Mouse (Mus musculus): ENCODE measurements at regions not wholly inside any gene's neighbourhood (a gene's known extent, or its start where the extent isn't known, plus 50 kb on each side); places are given as distances from the start of the nearest gene placed in this dataset.

DNA sequence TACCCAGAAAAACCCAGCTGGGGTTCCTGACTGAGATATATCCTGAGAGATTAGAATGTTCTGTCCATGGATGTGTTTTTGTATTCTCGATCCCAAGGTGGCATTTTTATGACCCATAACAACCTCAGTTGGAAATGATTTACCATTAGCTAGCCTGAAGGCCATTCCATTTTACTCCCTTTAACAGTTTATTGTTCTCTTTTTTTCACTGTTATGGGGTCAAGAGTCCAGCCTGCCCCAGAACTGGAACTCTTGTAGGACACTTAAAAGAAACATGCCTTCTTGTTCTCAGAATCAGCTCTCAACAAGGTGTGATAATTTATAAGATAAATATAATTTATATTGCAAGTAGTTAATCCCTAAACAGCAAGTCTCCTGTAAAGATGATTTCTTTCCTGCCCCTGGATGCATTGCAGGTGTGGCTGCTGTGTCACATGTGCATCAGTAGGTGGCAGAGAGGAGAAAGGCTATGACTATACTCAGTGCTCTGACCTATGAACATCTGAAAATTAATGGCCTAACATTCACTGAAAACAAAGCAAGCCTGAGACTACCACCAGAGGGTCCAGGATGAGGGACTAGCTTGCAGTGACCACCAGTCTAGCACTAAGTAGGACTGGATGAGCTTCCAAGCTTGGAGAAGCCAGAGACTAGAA, 181.6 kb upstream of the Gm527 start:
- no peak for DNase-seq (ENCODE audit: low read depth, low spot score)

DNA sequence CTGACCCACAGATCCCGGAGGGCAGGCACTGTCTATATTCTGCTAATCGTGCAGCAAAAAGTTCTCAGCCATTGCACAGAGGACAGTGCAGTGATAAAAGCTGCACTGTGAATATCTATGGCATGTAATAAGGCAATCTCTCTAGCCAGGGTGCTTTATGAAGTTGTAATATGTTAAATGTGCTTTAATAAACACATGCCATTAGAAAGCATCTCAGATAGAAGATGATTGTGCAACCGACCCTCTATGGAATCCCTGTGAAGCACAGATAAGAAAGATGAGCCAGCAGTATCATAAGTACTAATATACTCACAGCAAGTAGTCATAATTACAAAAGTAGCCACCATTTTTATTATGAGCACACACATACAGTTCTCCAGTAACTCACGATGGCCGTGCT, 214.3 kb upstream of the Gm527 start:
- DNase-seq (ENCODE audit: low read depth, low spot score), result no peak

DNA sequence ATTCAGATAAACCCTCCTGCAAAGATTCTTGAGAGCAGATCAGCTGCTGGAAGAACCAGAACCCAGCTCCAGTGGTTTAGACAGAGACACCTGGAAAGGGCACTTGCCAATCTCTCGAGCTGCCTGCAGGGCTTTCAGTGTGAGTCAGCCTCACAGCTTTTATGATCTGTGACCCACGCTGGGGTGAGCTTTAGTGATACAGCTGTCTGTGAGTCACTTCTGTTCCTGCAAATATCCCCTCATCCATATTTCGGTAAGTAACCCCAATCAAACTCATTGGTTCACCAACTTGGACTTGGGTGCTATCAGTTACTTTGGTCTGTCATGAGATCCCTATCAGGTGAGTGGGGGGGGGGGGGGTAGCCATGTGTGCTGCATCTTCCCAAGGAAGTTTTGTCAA, 216.6 kb upstream of the Gm527 start:
- no peak for DNase-seq (ENCODE audit: low read depth, low spot score)

DNA sequence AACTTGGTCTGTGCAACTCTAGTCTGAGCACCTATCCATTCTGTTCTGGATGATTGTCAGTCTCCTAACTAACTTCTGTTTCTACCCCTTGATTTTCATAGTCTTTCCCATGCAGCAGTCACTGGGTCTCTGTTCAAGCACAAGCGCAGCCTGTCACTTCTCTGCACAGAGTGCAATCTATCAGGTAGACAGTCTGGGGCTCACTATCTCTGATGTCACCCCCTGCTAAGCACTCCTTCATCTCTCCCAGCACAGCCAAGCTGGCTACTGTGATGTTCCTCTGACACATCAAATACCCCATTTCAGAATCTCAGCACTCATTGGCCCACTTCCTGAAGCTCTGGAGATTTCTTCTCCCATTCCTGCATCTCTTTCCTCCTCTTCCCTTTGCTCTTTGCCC, 220.9 kb upstream of the Fscb start:
- DNase-seq (ENCODE audit: low read depth, low spot score), result no peak

DNA sequence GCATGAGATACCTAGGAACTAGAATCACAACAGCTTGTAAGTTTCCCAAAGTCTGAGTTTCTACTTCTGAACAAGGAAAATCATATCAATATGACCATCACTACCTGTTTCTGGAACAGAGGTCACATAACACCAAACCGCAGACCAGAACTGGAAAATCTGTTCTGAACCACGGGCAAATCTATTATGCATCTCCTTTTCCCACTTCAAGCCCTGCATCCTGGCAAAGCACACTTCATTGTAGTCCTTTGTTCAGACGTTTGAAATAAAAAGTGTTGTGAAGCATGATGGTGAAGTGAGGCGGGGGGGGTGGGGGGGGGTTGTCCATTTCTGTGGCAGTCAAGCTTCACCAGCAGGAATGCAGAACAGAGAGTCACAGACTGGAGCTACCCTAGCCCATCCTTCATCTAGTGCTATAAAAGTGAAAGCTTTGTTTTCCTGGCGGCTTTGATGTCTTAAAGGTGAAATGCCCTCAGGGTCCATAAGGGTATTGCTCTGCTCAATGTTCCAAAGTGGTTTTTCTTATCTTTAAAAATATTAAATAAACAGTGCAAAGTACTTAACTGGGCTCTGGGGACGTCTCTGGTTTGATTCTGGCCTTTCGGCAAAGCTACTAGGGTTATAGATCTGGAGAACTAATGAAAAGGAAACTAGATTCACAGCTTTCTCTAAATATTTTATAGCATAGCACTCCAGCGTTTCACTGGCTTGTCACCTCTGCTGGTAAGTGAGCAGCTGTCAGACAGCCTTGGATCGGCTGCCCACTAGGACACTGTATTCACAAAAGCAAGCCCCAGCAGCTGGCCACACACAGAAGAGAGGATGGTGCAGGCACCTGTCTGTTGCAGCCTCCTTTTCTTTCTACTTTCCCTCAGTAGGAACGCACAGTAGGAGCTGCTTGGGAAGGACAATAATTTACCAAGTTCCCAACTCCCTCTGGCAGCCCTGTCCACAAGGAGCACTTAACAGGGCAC, 218.0 kb upstream of the Fscb start:
- no peak for DNase-seq (ENCODE audit: low read depth, low spot score)

DNA sequence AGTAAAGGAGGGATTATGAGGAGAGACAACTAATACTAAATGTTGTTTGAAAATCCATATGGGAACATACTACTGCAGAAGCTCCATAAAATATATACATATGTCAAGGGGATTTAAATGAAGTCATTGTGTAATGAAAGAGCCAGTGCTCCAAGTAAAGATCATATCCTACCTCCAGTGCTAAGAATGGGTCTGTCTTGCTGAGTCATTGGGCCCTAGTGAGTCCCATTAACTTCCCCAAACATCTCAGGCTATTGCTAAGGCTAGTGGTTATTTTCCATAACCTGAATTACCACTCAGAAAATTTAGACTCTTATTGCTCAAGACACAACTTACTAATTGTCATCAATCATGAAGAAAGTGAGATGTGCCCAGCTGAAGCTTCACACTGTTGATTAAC, 215.2 kb upstream of the Fscb start:
- no peak for DNase-seq (ENCODE audit: low read depth, low spot score)

DNA sequence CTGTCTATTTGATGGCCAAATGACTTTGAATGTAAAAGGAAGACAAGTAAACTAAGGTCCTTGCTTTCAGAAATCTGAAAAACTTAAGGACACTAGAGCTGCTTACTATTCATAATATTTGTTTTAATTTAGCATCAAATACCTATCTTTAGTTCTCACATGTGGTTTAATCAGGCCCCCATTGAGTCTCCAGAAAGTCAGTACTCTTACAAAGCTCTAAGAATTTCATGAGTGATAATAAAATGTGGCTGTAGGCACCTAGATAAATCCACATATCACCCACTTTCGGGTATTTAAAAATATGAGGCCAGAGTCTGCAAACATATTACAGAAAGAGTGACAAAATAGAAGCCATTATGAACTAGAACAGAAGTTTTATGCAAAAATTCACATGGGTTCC, 214.1 kb upstream of the Fscb start:
- DNase-seq (ENCODE audit: low read depth, low spot score), result no peak

DNA sequence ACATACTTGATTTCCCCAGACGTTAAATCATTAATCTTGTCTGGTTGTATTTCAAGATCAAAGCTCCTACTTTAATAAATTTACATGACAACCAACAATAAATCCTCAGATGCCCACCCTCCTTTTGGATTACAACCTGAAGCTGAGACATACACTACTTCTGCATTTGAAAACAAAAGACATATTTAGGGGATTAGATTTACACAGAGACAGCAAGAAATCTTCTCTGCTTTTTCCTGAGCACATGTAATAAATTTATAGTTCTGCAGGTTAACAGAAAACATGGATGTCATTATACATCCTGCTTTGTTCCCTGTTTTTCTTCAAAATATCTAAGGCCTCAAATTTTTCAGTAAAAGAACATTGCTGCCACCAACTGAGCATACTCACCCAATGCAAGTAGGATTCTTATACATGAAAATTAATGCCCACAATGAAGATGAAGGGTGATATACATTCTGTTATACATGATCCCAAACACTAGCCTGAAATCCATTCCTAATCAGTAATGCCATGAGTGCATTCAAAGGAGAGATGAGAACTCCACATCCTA, 166.4 kb upstream of the Fscb start:
- DNase-seq (ENCODE audit: low read depth, low spot score), result peak; percentile 60

DNA sequence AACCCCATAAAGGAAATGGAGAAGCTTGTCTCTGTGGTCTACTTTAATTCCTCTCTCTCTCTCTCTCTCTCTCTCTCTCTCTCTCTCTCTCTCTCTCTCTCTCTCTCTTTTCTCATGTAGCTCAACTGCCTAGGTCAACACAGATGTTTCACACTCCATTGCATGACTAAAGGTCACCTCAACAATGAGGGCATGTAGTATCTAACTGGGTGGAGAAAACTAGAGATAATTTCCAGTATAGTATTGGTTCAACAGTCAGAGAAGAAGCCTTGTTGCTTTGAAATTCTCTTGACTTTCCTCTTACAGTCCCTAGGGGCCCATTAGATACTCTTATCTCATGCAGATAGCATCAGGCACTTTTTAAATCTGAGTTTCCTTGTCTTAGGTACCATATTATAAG, 140.4 kb upstream of the Fscb start:
- no peak for DNase-seq (ENCODE audit: low read depth, low spot score)

Data from brain, embryonic 18.5 days (tissue).